Mouse (Mus musculus) olfactory bulb, adult 2 months (tissue): ENCODE measurements around the gene Lpcat2.

Experiments used
- CTCF ChIP-seq: fragments of 200-500 bp; IDR thresholded peaks from 2 replicates; pipeline ENCODE4 v1.5.1; 2012; ENCODE audit warnings: low read depth, mild to moderate bottlenecking, low read length, moderate library complexity; ENCODE audit not compliant: insufficient read depth
- POLR2A ChIP-seq: fragments of 200-500 bp; IDR thresholded peaks from 2 replicates; pipeline ENCODE4 v1.6.1; 2012; ENCODE audit warnings: mild to moderate bottlenecking, low read depth, low read length, moderate library complexity; ENCODE audit not compliant: insufficient read depth

DNA sequence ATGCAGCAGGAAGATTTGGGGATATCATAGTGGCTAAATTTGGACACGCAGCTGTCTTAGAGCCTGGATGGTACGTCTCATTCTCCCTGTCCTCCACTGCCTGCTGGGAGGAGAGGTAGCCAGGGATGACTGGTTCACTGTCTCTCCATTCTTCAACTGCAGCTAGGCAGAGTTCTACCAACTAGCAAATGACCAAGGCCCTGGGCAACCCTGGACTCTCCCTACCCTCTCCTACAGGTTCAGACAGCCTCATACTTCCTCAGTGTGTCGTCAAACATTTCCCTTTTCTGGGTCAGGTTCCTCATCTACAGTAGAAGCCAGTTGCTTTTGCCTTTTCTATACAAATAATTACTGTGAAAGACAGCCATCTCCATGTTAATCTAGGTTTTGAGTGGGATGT lies 466 bp upstream of the Lpcat2 start:
- TF ChIP-seq CTCF: no peak
- no peak for TF ChIP-seq POLR2A
